Mouse (Mus musculus) liver, adult (tissue): ENCODE results near the gene Pop5.
A peak's percentile ranks its signal among the peaks of the same experiment; 100 is the strongest.

Experiments
- GATA4 ChIP-seq: IDR thresholded peaks from 2 replicates; pipeline ENCODE4 v1.6.1; 2014; ENCODE audit warnings: mild to moderate bottlenecking, low read length; ENCODE audit not compliant: insufficient replicate concordance

Pop5 gene

GRCm38 (mm10) chr5:115235786-115236263 is at the start of gene Pop5:
TSS of gene Pop5 (plus strand) at chr5:115235836.
- TF ChIP-seq GATA4: 0 out of 2 replicates have a peak, but pooled peaks have one; percentile 15

DNA sequence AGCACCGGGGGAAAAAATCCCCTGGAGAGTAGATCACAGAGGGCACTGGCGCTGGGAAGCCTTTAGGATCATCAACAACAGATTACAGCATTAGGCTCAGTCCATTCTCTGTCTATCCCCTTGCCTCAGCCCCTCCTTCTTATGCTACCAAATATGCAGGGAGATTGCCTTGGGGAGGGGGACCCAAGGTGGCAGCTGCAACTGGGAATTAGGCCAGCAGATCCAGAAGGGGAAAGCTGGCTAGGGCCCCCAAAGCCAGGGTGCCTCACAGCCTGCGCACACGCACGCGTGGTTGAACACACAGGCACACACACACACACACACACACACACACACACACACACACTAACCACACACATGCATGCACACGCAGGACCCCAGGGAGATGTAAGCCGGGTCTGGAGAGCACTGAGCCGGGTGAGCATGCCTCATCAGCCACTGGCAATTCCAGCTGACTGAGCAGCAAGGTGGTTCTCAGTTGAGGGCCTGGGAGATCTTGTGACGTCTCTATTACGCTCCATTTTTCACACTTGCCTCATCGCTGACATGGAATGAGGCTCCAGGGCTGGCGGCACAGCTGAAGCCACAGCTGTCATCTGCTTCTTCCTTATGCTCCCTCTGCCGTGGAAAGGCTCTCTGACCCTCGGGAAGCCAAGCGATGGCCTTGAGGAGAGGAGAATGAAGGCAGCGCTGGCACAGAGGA is 49.1 kb upstream of the Pop5 start:
- TF ChIP-seq GATA4: no peak

GRCm38 (mm10) chr5:115187188-115188131 is 48.2 kb upstream of the Pop5 start:
- peak; percentile 88; the same call in 1 of the 2 replicates for TF ChIP-seq GATA4

- TF ChIP-seq GATA4: no peak
Measured at GRCm38 (mm10) chr5:115188824-115189223, 46.8 kb upstream of the Pop5 start.

DNA sequence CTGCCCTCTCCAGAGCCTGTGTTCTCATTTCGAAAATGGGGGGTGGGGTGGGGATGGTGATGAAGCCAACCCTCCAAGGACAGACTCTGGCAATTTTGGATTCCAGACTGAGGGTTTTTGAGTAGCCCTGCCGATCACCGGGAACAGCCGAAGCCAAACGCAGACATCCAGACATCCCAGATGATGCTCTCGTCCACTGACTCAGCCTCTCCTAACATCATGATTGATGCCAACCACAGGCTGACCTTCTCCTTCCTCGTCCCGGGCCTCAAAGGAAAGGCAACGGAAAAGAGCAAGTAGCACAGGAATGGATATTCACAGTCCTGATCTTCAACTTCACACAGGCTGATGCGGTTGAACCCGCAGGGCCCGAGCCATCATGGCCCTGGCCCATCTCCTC is 45.6 kb upstream of the Pop5 start:
- no peak for TF ChIP-seq GATA4

GRCm38 (mm10) chr5:115191880-115192827 is 43.5 kb upstream of the Pop5 start:
- no peak for TF ChIP-seq GATA4

DNA sequence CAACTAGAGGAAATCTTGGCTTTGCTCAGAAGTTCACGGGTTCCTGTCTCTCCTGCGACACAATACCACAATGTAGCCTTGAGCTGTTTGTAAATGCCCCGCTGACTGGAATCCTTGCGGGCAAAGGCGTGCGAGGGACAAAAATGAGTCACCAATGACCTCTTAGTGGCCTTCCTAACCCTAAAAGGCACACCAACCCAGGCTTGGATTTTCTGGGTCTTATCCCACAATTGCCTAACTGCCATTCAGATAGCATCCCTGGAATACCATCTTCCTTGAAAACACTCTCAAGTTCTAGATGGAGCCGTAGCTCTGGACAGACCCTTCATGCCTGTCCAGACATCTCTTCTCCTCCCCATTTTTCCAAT is 42.8 kb upstream of the Pop5 start:
- TF ChIP-seq GATA4: no peak

DNA sequence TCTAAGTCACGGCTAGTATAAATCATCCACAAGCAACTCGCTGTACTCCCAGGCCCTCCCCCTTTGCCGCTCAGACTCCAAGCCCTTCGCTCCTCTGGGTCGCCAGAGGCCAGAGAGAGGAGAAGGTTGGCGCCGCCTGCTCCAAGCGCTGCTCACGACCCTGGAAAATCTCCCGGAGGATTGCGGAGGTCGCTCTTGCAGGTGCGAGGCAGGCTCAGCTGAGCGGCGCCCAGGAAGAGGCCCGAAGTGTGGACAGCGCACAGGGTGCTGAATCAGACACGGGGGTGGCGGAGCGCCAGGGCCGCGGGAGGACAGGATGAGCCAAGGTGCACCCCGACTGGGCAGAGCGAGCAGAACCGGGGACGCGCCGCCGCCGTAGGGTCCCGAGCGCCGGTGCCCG is 42.4 kb upstream of the Pop5 start:
- no peak for TF ChIP-seq GATA4

GRCm38 (mm10) chr5:115193669-115194625 is 41.7 kb upstream of the Pop5 start, which contains the start of gene Cabp1:
TSS of gene Cabp1 (minus strand) at chr5:115194381.
- no peak for TF ChIP-seq GATA4

GRCm38 (mm10) chr5:115194626-115195221 is 40.9 kb upstream of the Pop5 start:
- no peak for TF ChIP-seq GATA4

DNA sequence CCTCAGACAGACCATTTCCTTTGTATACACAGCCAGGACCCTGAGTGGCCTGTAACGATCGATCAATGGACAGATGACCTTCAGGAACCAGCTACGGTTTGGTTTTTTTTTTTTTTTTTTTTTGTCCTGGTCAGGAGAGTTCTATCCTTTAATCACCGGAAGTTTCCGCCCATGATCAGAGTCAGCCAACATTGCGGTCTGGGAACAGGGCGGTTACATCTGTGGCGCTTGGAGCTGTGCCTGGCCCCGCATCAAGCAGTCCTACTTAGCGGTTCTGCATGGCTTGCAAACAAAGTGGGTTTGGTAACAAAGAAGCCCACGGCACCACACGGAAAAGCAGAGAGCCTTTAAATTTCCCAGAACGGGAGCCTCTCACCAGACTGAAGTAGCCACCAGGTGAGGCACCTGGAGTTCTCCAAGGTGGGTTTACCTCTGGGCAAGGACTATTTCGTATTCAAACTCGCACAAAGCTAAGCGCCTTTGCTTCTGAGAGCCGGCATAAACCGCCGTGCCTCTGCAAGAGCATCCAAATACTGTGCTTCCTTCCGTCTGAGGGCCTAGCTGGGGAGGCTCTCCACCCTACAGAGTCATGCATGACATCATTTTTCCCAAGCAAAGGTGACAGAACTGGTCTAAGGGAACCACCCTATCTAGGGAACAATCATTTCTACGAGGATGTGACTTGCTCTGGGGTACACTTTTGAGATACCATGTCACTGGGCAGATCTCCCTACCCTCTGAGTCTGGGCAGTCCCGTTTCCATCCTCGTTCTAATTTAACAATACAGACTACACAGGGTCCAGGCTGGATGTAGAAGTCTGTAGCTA is 31.7 kb upstream of the Pop5 start:
- no peak for TF ChIP-seq GATA4

DNA sequence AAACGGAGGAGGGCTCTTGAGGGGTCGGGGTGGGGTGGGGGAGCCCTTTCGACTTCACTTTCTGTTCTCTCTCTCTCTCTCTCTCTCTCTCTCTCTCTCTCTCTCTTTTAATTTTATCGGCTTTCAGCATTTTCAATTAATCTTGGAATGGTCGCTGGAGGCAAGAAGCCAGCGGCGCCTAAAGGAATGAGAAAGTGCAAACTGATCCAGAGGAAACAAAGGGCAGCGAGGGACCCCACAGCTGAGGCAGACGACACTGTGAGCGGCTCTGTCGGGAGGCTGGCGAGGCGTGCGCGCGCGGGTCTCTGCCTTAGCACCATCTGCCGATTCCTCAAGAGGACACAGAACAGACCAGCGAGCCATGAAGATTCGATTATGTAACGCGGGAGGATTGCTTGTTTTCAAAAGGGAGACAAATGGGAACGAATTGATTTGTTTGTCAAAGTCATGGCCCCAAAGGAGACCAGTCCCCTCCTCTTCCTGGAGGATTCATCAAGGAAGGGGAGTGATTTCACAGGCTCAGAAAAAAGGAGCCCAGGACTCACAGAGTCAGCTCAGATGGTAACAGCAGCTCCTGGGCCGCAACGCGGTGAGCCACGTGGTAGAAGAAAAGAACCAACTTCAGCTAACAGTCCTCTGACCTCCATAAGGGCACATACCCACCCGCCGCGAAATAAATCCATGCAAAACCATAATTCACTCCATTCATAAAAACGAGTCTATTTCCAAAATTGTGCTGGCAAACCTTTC is 30.9 kb upstream of the Pop5 start:
- no peak for TF ChIP-seq GATA4
